Mouse (Mus musculus) kidney, adult 11 months (tissue): ENCODE data around the gene Hcar1.
A peak's percentile ranks its signal among the peaks of the same experiment; 100 is the strongest.

Source experiments
- DNase-seq: peaks from one replicate; pipeline ENCODE4 v3.0.0; 2022

Hcar1 gene

GRCm38 (mm10) chr5:123879928-123880327 is at the start of gene Hcar1:
TSS of gene Hcar1 (minus strand) at chr5:123880020.
- peak; percentile 17 for DNase-seq

GRCm38 (mm10) chr5:123927118-123927517 is 47.3 kb upstream of the Hcar1 start, which contains the start of gene Gm43518:
TSS of gene Gm43518 (plus strand) at chr5:123927418.
- DNase-seq, result no peak

- DNase-seq, result no peak
Measured at GRCm38 (mm10) chr5:123922112-123922511, 42.3 kb upstream of the Hcar1 start.

GRCm38 (mm10) chr5:123914852-123915251 is 35.0 kb upstream of the Hcar1 start:
- no peak for DNase-seq

- DNase-seq, result no peak
Measured at GRCm38 (mm10) chr5:123907631-123907977, 27.8 kb upstream of the Hcar1 start.

- peak; percentile 95 for DNase-seq
Measured at GRCm38 (mm10) chr5:123906976-123907630, 27.3 kb upstream of the Hcar1 start, which contains the start of gene Denr. TSS of gene Denr (plus strand) at chr5:123907175.

- DNase-seq, result no peak
Measured at GRCm38 (mm10) chr5:123906146-123906975, 26.5 kb upstream of the Hcar1 start.

GRCm38 (mm10) chr5:123904059-123904672 is 24.3 kb upstream of the Hcar1 start:
- DNase-seq, result no peak

GRCm38 (mm10) chr5:123897352-123897751 is 17.5 kb upstream of the Hcar1 start:
- no peak for DNase-seq

GRCm38 (mm10) chr5:123896395-123896794 is 16.6 kb upstream of the Hcar1 start:
- no peak for DNase-seq

- no peak for DNase-seq
Measured at GRCm38 (mm10) chr5:123893520-123893919, 13.7 kb upstream of the Hcar1 start.

- no peak for DNase-seq
Measured at GRCm38 (mm10) chr5:123891669-123892068, 11.8 kb upstream of the Hcar1 start.

- DNase-seq, result no peak
Measured at GRCm38 (mm10) chr5:123890987-123891386, 11.2 kb upstream of the Hcar1 start.

- no peak for DNase-seq
Measured at GRCm38 (mm10) chr5:123890312-123890711, 10.5 kb upstream of the Hcar1 start.

- no peak for DNase-seq
Measured at GRCm38 (mm10) chr5:123886365-123886764, 6.5 kb upstream of the Hcar1 start.

GRCm38 (mm10) chr5:123884332-123884731 is 4.5 kb upstream of the Hcar1 start:
- no peak for DNase-seq

- DNase-seq, result no peak
Measured at GRCm38 (mm10) chr5:123883891-123884290, 4.1 kb upstream of the Hcar1 start.

GRCm38 (mm10) chr5:123880778-123881177 is 958 bp upstream of the Hcar1 start:
- DNase-seq, result no peak

GRCm38 (mm10) chr5:123878056-123878455 is 1.8 kb downstream of the Hcar1 start:
- DNase-seq, result no peak

- DNase-seq, result no peak
Measured at GRCm38 (mm10) chr5:123874177-123874576, 5.6 kb downstream of the Hcar1 start.

- no peak for DNase-seq
Measured at GRCm38 (mm10) chr5:123869615-123870014, 10.2 kb downstream of the Hcar1 start.

- DNase-seq, result no peak
Measured at GRCm38 (mm10) chr5:123866457-123866856, 13.4 kb downstream of the Hcar1 start.

GRCm38 (mm10) chr5:123865365-123865764 is 14.5 kb downstream of the Hcar1 start, which contains the start of gene Hcar2:
TSS of gene Hcar2 (minus strand) at chr5:123865499.
- DNase-seq, result no peak

GRCm38 (mm10) chr5:123863934-123864333 is 15.9 kb downstream of the Hcar1 start:
- no peak for DNase-seq
